Mouse (Mus musculus) spleen, adult 2 months (tissue): ENCODE measurements around the gene Wrap73. TPM values are rescaled to one million over a fixed set of nuclear protein-coding genes. Genes with fewer than 3 reads are reported as not detected.

Experiments
- DNase-seq, 2 experiments: peaks; one replicate each; pipeline versions ENCODE4 v3.0.0 to v3.0.0-alpha.2; 2012 to 2021; ENCODE audit warnings: low spot score in 2 of 2, low read depth in 1 of 2
- H3K27ac ChIP-seq: fragments of 200-500 bp; 2 replicates; pipeline ENCODE4 v1.5.1; 2012; ENCODE audit warnings: low read length, inconsistent platforms; ENCODE audit not compliant: insufficient read depth
- H3K27me3 ChIP-seq: fragments of 200-500 bp; 2 replicates; pipeline ENCODE4 v1.6.1; 2012; ENCODE audit warnings: mild to moderate bottlenecking, moderate library complexity, low read length, inconsistent platforms; ENCODE audit not compliant: control insufficient read depth, insufficient read depth
- H3K36me3 ChIP-seq: fragments of 200-500 bp; 2 replicates; pipeline ENCODE4 v1.6.1; 2012; ENCODE audit warnings: mild to moderate bottlenecking, low read length, inconsistent platforms; ENCODE audit not compliant: control insufficient read depth, insufficient read depth
- H3K4me1 ChIP-seq: fragments of 200-500 bp; 2 replicates; pipeline ENCODE4 v1.6.1; 2011; ENCODE audit warnings: inconsistent platforms; ENCODE audit not compliant: control insufficient read depth, insufficient read depth, insufficient read length
- H3K4me3 ChIP-seq: fragments of 200-500 bp; 2 replicates; pipeline ENCODE4 v1.5.1; 2011; ENCODE audit warnings: mild to moderate bottlenecking, inconsistent platforms; ENCODE audit not compliant: insufficient read depth, insufficient read length; ENCODE audit errors: extremely low read depth
- CTCF ChIP-seq: fragments of 200-500 bp; IDR thresholded peaks from 2 replicates; pipeline ENCODE4 v1.5.1; 2011; ENCODE audit warnings: mild to moderate bottlenecking, inconsistent platforms; ENCODE audit not compliant: insufficient read depth, insufficient read length, insufficient replicate concordance; ENCODE audit errors: extremely low read depth
- POLR2A ChIP-seq: fragments of 200-500 bp; IDR thresholded peaks from 2 replicates; pipeline ENCODE4 v1.6.1; 2011; ENCODE audit warnings: low read depth, low read length, inconsistent platforms
- WGBS: fragments of 180-500 bp; shearing (Covaris S2); methylation state at CpG from one replicate; pipeline ENCODE4 v1.1.7; 2018; 5-methylcytosine and 5-hydroxymethylcytosine counted together
- polyA plus RNA-seq: library from polyadenylated mRNA; depleted of rRNA; stranded (reverse); fragments of >200 nt; gene quantifications from 2 replicates; pipeline ENCODE4 v1.2.3, GENCODE M21; 2012

Wrap73 gene
- polyA plus RNA-seq, 1 experiment = 24.7 TPM

- Histone ChIP-seq H3K27me3 (no peaks in the 10 kb centered on the region), H3K4me1 (no peaks in the 10 kb centered on the region), H3K36me3 (no peaks in the 10 kb centered on the region), H3K27ac (no peak overlapping the region), H3K4me3 (no peak overlapping the region)
- 78% methylated on average over 7 of the region's 7 CpGs for WGBS
- no peak for DNase-seq
- no peak for TF ChIP-seq POLR2A
- no peak for TF ChIP-seq CTCF
Observed at GRCm38 (mm10) chr4:154198377-154198961, 56.3 kb downstream of the Wrap73 start.

GRCm38 (mm10) chr4:154201511-154201910 is 59.3 kb downstream of the Wrap73 start:
- WGBS = 90% methylated on average over 5 of the region's 5 CpGs

GRCm38 (mm10) chr4:154204532-154204931 is 62.4 kb downstream of the Wrap73 start:
- H3K4me1 ChIP-seq = no peaks in the 10 kb centered on the region
- no peak overlapping the region for H3K27ac ChIP-seq
- TF ChIP-seq POLR2A (no peak), CTCF (no peak)
- no peak for DNase-seq
- H3K36me3 ChIP-seq = no peaks in the 10 kb centered on the region
- 83% methylated on average over 7 of the region's 7 CpGs for WGBS
- no peaks in the 10 kb centered on the region for H3K27me3 ChIP-seq
- no peak overlapping the region for H3K4me3 ChIP-seq

More at GRCm38 (mm10) chr4:154201511-154201910, 59.3 kb downstream of the Wrap73 start:
- no peaks in the 10 kb centered on the region for H3K4me1 ChIP-seq
- no peaks in the 10 kb centered on the region for H3K27me3 ChIP-seq
- DNase-seq = no peak
- H3K4me3 ChIP-seq = no peak overlapping the region
- TF ChIP-seq POLR2A (no peak), CTCF (no peak)
- H3K36me3 ChIP-seq = no peaks in the 10 kb centered on the region
- no peak overlapping the region for H3K27ac ChIP-seq

GRCm38 (mm10) chr4:154205392-154205791 is 63.2 kb downstream of the Wrap73 start:
- Histone ChIP-seq H3K27ac (no peak overlapping the region), H3K36me3 (no peaks in the 10 kb centered on the region), H3K4me1 (no peaks in the 10 kb centered on the region), H3K4me3 (no peak overlapping the region), H3K27me3 (no peaks in the 10 kb centered on the region)
- no peak for DNase-seq
- TF ChIP-seq CTCF = no peak
- no peak for TF ChIP-seq POLR2A
- WGBS = 64% methylated on average over 5 of the region's 5 CpGs

GRCm38 (mm10) chr4:154207261-154207660 is 65.1 kb downstream of the Wrap73 start:
- peak in 1 of 2 experiments; percentile 39 for DNase-seq
- WGBS = 20% methylated on average over 5 of the region's 5 CpGs
- no peaks in the 10 kb centered on the region for H3K4me1 ChIP-seq
- no peak overlapping the region for H3K4me3 ChIP-seq
- no peak overlapping the region for H3K27ac ChIP-seq
- TF ChIP-seq POLR2A (no peak), CTCF (peak; percentile 75; the same call in 1 of the 2 replicates)
- no peaks in the 10 kb centered on the region for H3K27me3 ChIP-seq
- no peaks in the 10 kb centered on the region for H3K36me3 ChIP-seq

GRCm38 (mm10) chr4:154209054-154209453 is 66.9 kb downstream of the Wrap73 start:
- no peaks in the 10 kb centered on the region for H3K36me3 ChIP-seq
- TF ChIP-seq CTCF (no peak), POLR2A (no peak)
- H3K27me3 ChIP-seq = no peaks in the 10 kb centered on the region
- no peaks in the 10 kb centered on the region for H3K4me1 ChIP-seq
- no peak overlapping the region for H3K4me3 ChIP-seq
- 74% methylated on average over 6 of the region's 6 CpGs for WGBS
- DNase-seq = no peak
- H3K27ac ChIP-seq = no peak overlapping the region

GRCm38 (mm10) chr4:154209825-154210224 is 67.7 kb downstream of the Wrap73 start:
- no peak for DNase-seq
- H3K27ac ChIP-seq = no peak overlapping the region
- WGBS = 38% methylated on average over 3 of the region's 3 CpGs
- no peak for TF ChIP-seq POLR2A
- no peak for TF ChIP-seq CTCF
- H3K36me3 ChIP-seq = no peaks in the 10 kb centered on the region
- H3K27me3 ChIP-seq = no peaks in the 10 kb centered on the region
- H3K4me3 ChIP-seq = no peak overlapping the region
- H3K4me1 ChIP-seq = no peaks in the 10 kb centered on the region
